Mouse (Mus musculus): ENCODE results near the gene Sirt4.

DNA sequence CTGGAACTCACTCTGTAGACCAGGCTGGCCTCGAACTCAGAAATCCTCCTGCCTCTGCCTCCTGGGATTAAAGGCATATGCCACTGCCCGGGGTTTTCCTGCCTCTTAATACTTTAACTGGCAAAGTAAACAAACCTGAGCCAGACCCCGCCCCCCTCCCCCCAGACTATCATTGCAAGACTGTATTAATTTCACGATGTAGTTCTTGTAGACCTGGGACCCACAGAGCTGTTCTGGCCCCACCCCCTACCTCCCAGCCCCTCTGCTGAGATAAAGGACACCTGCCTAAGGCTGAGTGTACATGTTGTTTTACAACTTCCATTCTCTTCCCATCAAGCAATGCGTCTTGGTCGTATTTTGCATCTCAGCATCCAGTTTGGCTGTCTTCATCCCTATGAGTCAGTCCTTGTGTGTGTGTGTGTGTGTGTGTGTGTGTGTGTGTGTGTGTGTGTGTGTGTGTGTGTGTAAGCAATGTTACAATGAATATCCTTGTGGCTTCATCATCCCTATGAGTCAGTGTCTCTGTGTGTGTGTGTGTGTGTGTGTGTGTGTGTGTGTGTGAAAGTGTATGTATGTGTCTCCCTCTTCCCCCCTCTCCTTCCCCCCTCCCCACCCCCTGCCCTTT lies 8.3 kb upstream of the Sirt4 start:
- TF ChIP-seq POLR2A (IDR thresholded peaks at IDR 0.05; ENCODE audit: insufficient read depth, low read length) (no peak), CTCF (IDR thresholded peaks at IDR 0.05; ENCODE audit: low read depth, low read length) (no peak), EP300 (IDR thresholded peaks at IDR 0.05; ENCODE audit: insufficient read depth, low read depth, low read length) (no peak)

Data from ES-Bruce4 (cell line).